Mouse (Mus musculus): ENCODE data around the gene Snap23. TPM values are rescaled to one million over a fixed set of nuclear protein-coding genes. Genes with fewer than 3 reads are reported as not detected.
A peak's percentile ranks its signal among the peaks of the same experiment; 100 is the strongest.
"Not testable (repeated sequence)": the region's sequence is repeated elsewhere in the genome, so short reads cannot be mapped to it uniquely, and the experiment has no call there.

Gene Snap23
- polyA plus RNA-seq, 1 experiment from 2014 or later: 56.4 TPM

GRCm38 (mm10) chr2:120558813-120559212 is 8.7 kb upstream of the Snap23 start:
- Histone ChIP-seq H3K9ac (ENCODE audit: low read length) (no peak overlapping the region), H3K27ac (ENCODE audit: low read length) (no peak overlapping the region), H3K27me3 (ENCODE audit: control insufficient read depth, insufficient read depth, low read length) (no peaks in the 10 kb centered on the region), H3K4me3 (replicated peaks; ENCODE audit: low read length) (no peak overlapping the region), H3K4me1 (ENCODE audit: control insufficient read depth, insufficient read depth, low read length) (no peaks in the 10 kb centered on the region; the same call in 1 of the 2 replicates), H3K36me3 (ENCODE audit: control insufficient read depth, insufficient read depth, low read length) (0 out of 2 replicates have a peak, but pooled peaks cover 2% of the 10 kb centered on the region), H3K4me2 (ENCODE audit: low read depth, low read length) (no peak overlapping the region), H3K9me3 (replicated peaks; ENCODE audit: control insufficient read depth, low read length) (no peaks in the 10 kb centered on the region)
- ATAC-seq (ENCODE audit: insufficient read depth, low FRiP score): no peak
- 60% methylated on average over 3 of the region's 3 CpGs for WGBS

GRCm38 (mm10) chr2:120561524-120561923 is 5.9 kb upstream of the Snap23 start:
- H3K9me3 ChIP-seq (replicated peaks; ENCODE audit: control insufficient read depth, low read length): no peaks in the 10 kb centered on the region
- H3K27me3 ChIP-seq (ENCODE audit: control insufficient read depth, insufficient read depth, low read length): no peaks in the 10 kb centered on the region
- WGBS: 78% methylated on average over 1 of the region's 1 CpGs
- no peak for ATAC-seq (ENCODE audit: insufficient read depth, low FRiP score)
- H3K4me3 ChIP-seq (replicated peaks; ENCODE audit: low read length): no peak overlapping the region
- no peaks in the 10 kb centered on the region for H3K36me3 ChIP-seq (ENCODE audit: control insufficient read depth, insufficient read depth, low read length)
- no peak overlapping the region for H3K27ac ChIP-seq (ENCODE audit: low read length)
- H3K4me1 ChIP-seq (ENCODE audit: control insufficient read depth, insufficient read depth, low read length): no peaks in the 10 kb centered on the region; the same call in 1 of the 2 replicates
- no peak overlapping the region for H3K9ac ChIP-seq (ENCODE audit: low read length)
- H3K4me2 ChIP-seq (ENCODE audit: low read depth, low read length): no peak overlapping the region

DNA sequence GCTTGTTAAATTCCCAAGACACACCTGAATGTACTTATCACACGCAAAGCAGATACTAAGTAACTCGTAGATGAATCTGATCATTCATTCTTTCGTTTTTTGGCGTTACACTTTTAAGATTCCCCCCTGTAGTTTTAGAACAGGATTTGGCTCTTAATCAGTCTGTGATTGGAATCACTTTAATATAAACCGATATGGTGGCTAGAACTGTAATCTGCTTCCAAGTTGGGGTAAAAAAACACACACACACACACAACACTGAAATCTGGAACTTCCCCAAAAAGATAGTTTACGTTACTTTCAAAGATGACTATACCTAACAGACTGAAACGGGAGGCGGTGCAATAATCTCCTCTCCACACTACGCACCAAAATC is 4.6 kb upstream of the Snap23 start:
- no peaks in the 10 kb centered on the region; the same call in 1 of the 2 replicates for H3K4me1 ChIP-seq (ENCODE audit: control insufficient read depth, insufficient read depth, low read length)
- WGBS: 18% methylated on average over 9 of the region's 9 CpGs
- H3K4me3 ChIP-seq (replicated peaks; ENCODE audit: low read length): peak overlapping the region; percentile 73
- H3K36me3 ChIP-seq (ENCODE audit: control insufficient read depth, insufficient read depth, low read length): no peaks in the 10 kb centered on the region
- H3K9me3 ChIP-seq (replicated peaks; ENCODE audit: control insufficient read depth, low read length): no peaks in the 10 kb centered on the region
- peak overlapping the region; percentile 72 for H3K4me2 ChIP-seq (ENCODE audit: low read depth, low read length)
- H3K27ac ChIP-seq (ENCODE audit: low read length): no peak overlapping the region
- ATAC-seq (ENCODE audit: insufficient read depth, low FRiP score): no peak
- H3K27me3 ChIP-seq (ENCODE audit: control insufficient read depth, insufficient read depth, low read length): no peaks in the 10 kb centered on the region
- peak overlapping the region; percentile 88 for H3K9ac ChIP-seq (ENCODE audit: low read length)

- H3K27me3 ChIP-seq (ENCODE audit: control insufficient read depth, insufficient read depth, low read length): no peaks in the 10 kb centered on the region
- H3K4me2 ChIP-seq (ENCODE audit: low read depth, low read length): peak within 1 kb of the TSS; percentile 72
- peak within 1 kb of the TSS; percentile 88 for H3K9ac ChIP-seq (ENCODE audit: low read length)
- H3K4me1 ChIP-seq (ENCODE audit: control insufficient read depth, insufficient read depth, low read length): peaks cover under 1% of the 10 kb centered on the region
- H3K27ac ChIP-seq (ENCODE audit: low read length): peak within 1 kb of the TSS; percentile 65; the same call in 1 of the 2 replicates
- H3K4me3 ChIP-seq (replicated peaks; ENCODE audit: low read length): peak within 1 kb of the TSS; percentile 73
- ATAC-seq (ENCODE audit: insufficient read depth, low FRiP score): peak; percentile 80
- WGBS: under 1% methylated on average over 50 of the region's 50 CpGs
- H3K36me3 ChIP-seq (ENCODE audit: control insufficient read depth, insufficient read depth, low read length): no peaks in the 10 kb centered on the region
- no peaks in the 10 kb centered on the region for H3K9me3 ChIP-seq (replicated peaks; ENCODE audit: control insufficient read depth, low read length)
Measured at GRCm38 (mm10) chr2:120563235-120563990, 4.1 kb upstream of the Snap23 start, which contains the start of gene Zfp106. Zfp106 (minus strand) TSS chr2:120563843.

- 86% methylated on average over 4 of the region's 4 CpGs for WGBS
- not testable (repeated sequence) for ATAC-seq (ENCODE audit: insufficient read depth, low FRiP score); H3K36me3 ChIP-seq (ENCODE audit: control insufficient read depth, insufficient read depth, low read length); H3K9ac ChIP-seq (ENCODE audit: low read length); H3K4me3 ChIP-seq (replicated peaks; ENCODE audit: low read length); H3K4me2 ChIP-seq (ENCODE audit: low read depth, low read length); H3K27me3 ChIP-seq (ENCODE audit: control insufficient read depth, insufficient read depth, low read length); H3K9me3 ChIP-seq (replicated peaks; ENCODE audit: control insufficient read depth, low read length); H3K27ac ChIP-seq (ENCODE audit: low read length); H3K4me1 ChIP-seq (ENCODE audit: control insufficient read depth, insufficient read depth, low read length)
Measured at GRCm38 (mm10) chr2:120564548-120565188, 2.8 kb upstream of the Snap23 start.

- no peak overlapping the region for H3K4me3 ChIP-seq (replicated peaks; ENCODE audit: low read length)
- peaks cover 9% of the 10 kb centered on the region for H3K4me1 ChIP-seq (ENCODE audit: control insufficient read depth, insufficient read depth, low read length)
- H3K36me3 ChIP-seq (ENCODE audit: control insufficient read depth, insufficient read depth, low read length): no peaks in the 10 kb centered on the region
- WGBS: 78% methylated on average over 2 of the region's 2 CpGs
- no peak for ATAC-seq (ENCODE audit: insufficient read depth, low FRiP score)
- H3K9me3 ChIP-seq (replicated peaks; ENCODE audit: control insufficient read depth, low read length): no peaks in the 10 kb centered on the region
- no peak overlapping the region for H3K9ac ChIP-seq (ENCODE audit: low read length)
- no peak overlapping the region for H3K4me2 ChIP-seq (ENCODE audit: low read depth, low read length)
- H3K27me3 ChIP-seq (ENCODE audit: control insufficient read depth, insufficient read depth, low read length): no peaks in the 10 kb centered on the region
- H3K27ac ChIP-seq (ENCODE audit: low read length): no peak overlapping the region
Measured at GRCm38 (mm10) chr2:120565363-120565762, 2.1 kb upstream of the Snap23 start.

GRCm38 (mm10) chr2:120567798-120568320 is 388 bp downstream of the Snap23 start:
- WGBS: under 1% methylated on average over 22 of the region's 22 CpGs
- peak overlapping the region; percentile 91 for H3K9ac ChIP-seq (ENCODE audit: low read length)
- H3K27me3 ChIP-seq (ENCODE audit: control insufficient read depth, insufficient read depth, low read length): no peaks in the 10 kb centered on the region
- H3K9me3 ChIP-seq (replicated peaks; ENCODE audit: control insufficient read depth, low read length): no peaks in the 10 kb centered on the region
- peak overlapping the region; percentile 83 for H3K4me3 ChIP-seq (replicated peaks; ENCODE audit: low read length)
- H3K4me1 ChIP-seq (ENCODE audit: control insufficient read depth, insufficient read depth, low read length): peaks cover 9% of the 10 kb centered on the region
- peak overlapping the region; percentile 77 for H3K4me2 ChIP-seq (ENCODE audit: low read depth, low read length)
- no peaks in the 10 kb centered on the region for H3K36me3 ChIP-seq (ENCODE audit: control insufficient read depth, insufficient read depth, low read length)
- H3K27ac ChIP-seq (ENCODE audit: low read length): peak overlapping the region; percentile 93
- ATAC-seq (ENCODE audit: insufficient read depth, low FRiP score): peak; percentile 57

DNA sequence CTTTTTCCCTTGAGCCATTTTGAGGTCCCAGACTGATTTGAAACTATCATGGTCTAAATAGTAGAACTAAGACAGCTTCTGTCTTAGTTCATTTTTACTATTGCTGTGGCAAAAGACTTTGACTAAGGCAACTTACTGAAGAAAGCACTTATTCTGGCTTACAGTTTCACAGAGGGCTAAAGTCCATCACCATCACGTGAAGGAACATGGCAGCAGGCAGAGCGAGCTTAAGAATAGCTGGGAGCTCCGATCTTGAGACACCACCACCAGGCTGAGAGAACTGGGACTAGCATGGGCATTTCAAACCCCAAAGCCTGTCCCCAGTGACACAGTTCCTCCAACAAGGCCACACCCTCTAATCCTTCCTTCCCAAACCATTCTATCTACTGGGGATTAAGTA is 3.6 kb downstream of the Snap23 start:
- H3K27ac ChIP-seq (ENCODE audit: low read length): no peak overlapping the region
- H3K27me3 ChIP-seq (ENCODE audit: control insufficient read depth, insufficient read depth, low read length): no peaks in the 10 kb centered on the region
- no peak overlapping the region for H3K4me3 ChIP-seq (replicated peaks; ENCODE audit: low read length)
- H3K4me1 ChIP-seq (ENCODE audit: control insufficient read depth, insufficient read depth, low read length): peaks cover 9% of the 10 kb centered on the region
- 93% methylated on average over 3 of the region's 3 CpGs for WGBS
- no peak overlapping the region for H3K9ac ChIP-seq (ENCODE audit: low read length)
- ATAC-seq (ENCODE audit: insufficient read depth, low FRiP score): no peak
- no peaks in the 10 kb centered on the region for H3K9me3 ChIP-seq (replicated peaks; ENCODE audit: control insufficient read depth, low read length)
- no peaks in the 10 kb centered on the region for H3K36me3 ChIP-seq (ENCODE audit: control insufficient read depth, insufficient read depth, low read length)
- no peak overlapping the region for H3K4me2 ChIP-seq (ENCODE audit: low read depth, low read length)

- H3K36me3 ChIP-seq (ENCODE audit: control insufficient read depth, insufficient read depth, low read length); ATAC-seq (ENCODE audit: insufficient read depth, low FRiP score); H3K4me2 ChIP-seq (ENCODE audit: low read depth, low read length); H3K4me1 ChIP-seq (ENCODE audit: control insufficient read depth, insufficient read depth, low read length); H3K27me3 ChIP-seq (ENCODE audit: control insufficient read depth, insufficient read depth, low read length); H3K9me3 ChIP-seq (replicated peaks; ENCODE audit: control insufficient read depth, low read length); H3K4me3 ChIP-seq (replicated peaks; ENCODE audit: low read length); H3K27ac ChIP-seq (ENCODE audit: low read length); H3K9ac ChIP-seq (ENCODE audit: low read length): not testable (repeated sequence)
- 93% methylated on average over 3 of the region's 3 CpGs for WGBS
Measured at GRCm38 (mm10) chr2:120572161-120572560, 4.7 kb downstream of the Snap23 start.

Data from stomach, embryonic 16.5 days (tissue).